Mouse (Mus musculus) CD8-positive naive resting alpha-beta T cell, adult 2 months (primary cell): ENCODE measurements around the gene Chn2.

Experiments
- DNase-seq, 2 experiments: peaks; one replicate each; pipeline ENCODE4 v3.0.0; 2022; ENCODE audit warnings: low read depth in 2 of 2, low spot score in 2 of 2

The Chn2 gene

DNA sequence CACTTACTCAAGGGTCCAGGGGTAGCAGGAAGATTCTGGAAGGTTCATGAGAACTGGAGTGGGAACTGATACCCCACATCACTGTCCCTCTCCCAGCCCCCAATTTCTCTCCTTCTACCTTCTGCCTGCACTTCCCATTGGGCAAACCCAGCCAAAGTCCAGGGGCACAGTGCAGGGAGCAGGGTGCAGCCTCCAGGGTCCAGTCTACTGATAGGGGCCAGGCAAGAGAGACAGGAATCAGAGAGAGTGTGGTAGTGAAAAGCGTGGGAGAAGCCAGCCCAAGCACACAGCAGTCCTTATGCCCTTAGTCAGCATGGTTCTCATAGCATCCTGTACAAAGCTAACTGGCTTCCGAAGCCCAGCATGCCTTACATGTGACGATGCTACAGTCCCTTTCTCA lies 187.7 kb downstream of the Chn2 start:
- DNase-seq: no peak

GRCm38 (mm10) chr6:54228421-54228820 lies 189.1 kb downstream of the Chn2 start:
- no peak for DNase-seq

DNA sequence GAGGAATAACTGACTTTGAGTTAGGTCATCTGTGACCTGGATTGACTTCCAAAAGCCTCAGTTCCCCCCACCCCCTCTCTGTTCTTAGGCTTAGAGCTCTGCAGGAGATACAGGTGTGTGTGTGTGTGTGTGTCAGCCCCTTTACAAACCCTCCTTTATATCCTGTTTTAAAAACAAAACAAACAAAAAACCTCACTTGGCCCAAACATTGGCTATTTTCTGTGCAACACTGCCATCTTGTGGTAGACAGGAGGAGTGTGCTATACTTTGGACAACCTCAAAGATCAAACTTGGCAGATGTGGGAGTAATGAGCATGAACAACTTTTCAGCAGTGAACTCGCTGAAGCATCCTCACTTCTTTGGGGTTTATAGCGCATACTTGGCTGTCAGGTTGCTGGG lies 189.5 kb downstream of the Chn2 start:
- DNase-seq: peak; percentile 18 to 34

- no peak for DNase-seq
Measured at GRCm38 (mm10) chr6:54231769-54232558, 192.6 kb downstream of the Chn2 start.

GRCm38 (mm10) chr6:54236441-54236840 lies 197.1 kb downstream of the Chn2 start:
- no peak for DNase-seq

DNA sequence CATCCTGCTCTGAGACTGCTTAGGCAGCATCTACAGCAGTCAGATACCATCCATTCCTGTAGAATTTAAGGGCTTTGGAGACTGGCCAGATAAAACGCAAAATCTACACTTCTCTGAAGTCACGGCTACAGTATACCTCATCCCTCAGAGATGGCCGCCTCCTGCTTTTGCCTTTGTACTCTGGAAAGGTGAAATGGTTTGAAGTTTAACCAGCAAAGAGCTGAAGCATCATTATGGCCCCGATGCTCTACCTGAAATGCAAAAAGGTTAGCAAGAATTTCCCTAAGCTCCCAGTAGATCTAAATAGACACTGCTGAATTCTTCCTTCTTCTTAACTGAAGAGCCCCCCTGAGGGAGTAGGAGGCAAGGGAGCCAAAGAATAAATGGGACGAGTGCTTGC lies 202.4 kb downstream of the Chn2 start:
- no peak for DNase-seq

DNA sequence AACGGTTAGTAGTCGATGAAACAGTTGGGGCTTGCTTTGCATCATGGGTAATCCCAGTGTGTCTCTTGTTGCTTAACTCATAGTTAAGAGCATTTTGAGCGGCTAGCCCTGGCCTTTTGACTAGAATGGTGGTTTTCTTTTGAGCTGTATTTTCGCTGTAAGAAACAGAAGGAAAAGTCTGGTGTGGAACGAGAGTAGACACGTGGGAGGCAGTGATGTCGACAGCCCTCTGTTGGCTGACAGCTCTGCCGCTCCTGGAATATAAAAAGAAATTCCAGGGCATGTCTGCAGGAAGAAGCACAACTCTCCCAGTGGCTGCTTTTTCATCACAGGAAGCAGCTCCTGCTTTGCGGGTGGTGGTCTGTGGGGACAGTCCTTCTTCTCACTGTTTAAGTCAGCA lies 202.9 kb downstream of the Chn2 start:
- no peak for DNase-seq

DNA sequence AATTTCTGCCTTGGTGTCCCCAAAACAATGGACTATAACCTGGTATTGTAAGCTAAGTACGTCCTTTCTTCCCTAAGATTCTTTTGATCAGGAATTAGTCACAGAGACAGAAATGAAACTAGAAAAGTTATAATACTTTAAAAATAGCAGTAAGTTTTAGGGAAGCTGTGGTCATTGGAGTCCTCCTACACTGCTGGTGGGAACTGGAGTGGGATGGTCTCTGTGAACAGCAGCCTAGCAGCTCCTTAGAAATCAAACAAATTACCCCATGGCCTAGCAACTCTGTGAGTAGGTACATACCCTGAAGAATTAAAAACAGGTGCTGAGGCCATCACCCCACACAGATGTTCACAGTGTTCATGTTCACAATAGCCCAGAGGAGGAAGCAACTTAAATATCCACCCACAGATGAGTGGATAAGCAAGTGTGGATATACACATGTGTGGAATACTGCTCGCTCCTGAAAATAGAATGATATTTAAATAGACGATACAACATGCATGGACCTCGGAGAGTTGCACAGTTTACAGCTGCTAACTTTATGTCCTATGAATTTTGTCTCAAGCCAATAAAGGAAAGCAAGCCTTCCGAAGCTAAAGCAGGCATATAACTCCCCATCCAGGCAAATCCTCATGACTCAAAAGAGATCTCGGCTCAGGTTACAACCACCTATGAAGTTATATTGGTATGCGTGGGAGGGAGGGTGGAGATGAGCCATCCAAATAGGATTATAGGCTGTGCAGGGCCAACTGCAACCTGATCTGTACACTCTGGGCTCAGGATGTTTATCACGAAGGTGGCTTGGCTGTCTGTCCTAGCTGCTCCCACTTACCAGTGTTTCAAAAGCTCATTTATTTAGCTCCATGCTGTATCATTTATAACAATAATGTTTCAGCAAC lies 209.2 kb downstream of the Chn2 start:
- DNase-seq: no peak

GRCm38 (mm10) chr6:54251401-54252191 lies 212.2 kb downstream of the Chn2 start:
- DNase-seq: no peak

DNA sequence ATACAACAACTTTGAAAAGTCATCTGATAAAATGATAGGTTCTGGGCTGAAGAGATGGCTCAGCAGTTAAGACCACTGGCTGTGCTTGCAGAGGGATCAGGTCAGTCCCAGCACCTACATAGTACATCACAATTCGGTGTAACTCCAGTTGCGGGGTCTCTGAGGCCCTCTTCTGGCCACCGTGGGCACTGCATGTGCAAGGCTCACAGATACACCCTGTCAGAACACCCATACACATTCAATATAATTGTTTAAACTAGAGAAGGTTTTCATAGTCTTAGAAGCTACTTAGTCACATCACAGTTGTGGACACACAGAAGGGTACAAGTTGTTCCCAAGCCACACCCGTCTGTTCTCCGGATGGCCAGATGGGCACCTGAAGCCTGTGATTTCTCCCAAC lies 213.9 kb downstream of the Chn2 start:
- peak in 1 of 2 experiments; percentile 3 for DNase-seq

DNA sequence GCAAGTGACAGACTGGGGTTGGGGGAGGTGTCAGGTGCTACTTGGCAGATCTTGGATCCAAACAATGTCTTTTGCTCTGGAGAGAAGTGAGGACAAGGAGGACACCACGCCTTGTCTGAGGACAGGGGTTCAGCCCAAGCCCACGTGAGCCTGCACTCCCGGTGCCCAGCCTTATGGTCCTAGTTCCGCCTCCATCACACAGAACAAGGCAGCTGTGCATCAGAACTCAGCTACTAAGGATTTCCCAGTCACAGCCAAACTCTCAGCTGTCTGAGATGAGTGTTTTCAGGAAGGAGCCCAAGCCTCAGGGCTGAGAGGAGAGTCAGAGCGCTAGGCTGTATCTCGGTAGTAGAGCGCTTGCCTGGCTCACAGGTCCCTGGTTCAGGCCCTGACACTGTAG lies 214.5 kb downstream of the Chn2 start:
- no peak for DNase-seq

GRCm38 (mm10) chr6:54254759-54255158 lies 215.4 kb downstream of the Chn2 start:
- DNase-seq: no peak

DNA sequence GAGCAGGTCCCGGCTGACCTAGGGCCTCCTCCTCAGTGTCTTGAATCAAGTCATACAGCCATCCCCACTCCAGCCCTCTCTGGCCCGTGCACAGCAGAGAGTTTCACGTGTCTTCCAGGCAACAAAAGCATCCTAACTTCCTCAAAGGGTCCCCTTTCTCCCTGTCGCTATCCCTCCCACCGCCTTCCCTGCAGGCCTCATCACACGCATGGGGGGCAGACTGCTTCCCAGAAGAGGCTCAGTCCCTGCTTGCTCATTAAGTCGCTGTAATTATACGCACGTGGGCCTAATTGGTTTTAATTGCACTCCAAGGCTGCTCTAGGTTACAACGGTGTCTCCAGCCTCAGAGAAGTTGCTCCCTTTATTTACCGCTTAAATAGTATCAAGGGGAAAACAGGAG lies 216.0 kb downstream of the Chn2 start:
- no peak for DNase-seq

- no peak for DNase-seq
Measured at GRCm38 (mm10) chr6:54256397-54256796, 217.0 kb downstream of the Chn2 start.

GRCm38 (mm10) chr6:54257552-54257951 lies 218.2 kb downstream of the Chn2 start:
- DNase-seq: no peak

- DNase-seq: no peak
Measured at GRCm38 (mm10) chr6:54258462-54258861, 219.1 kb downstream of the Chn2 start.

- no peak for DNase-seq
Measured at GRCm38 (mm10) chr6:54262732-54263131, 223.4 kb downstream of the Chn2 start.

- DNase-seq: no peak
Measured at GRCm38 (mm10) chr6:54263890-54264289, 224.5 kb downstream of the Chn2 start.

- DNase-seq: no peak
Measured at GRCm38 (mm10) chr6:54264537-54264936, 225.2 kb downstream of the Chn2 start.

GRCm38 (mm10) chr6:54265384-54265783 lies 226.0 kb downstream of the Chn2 start:
- no peak for DNase-seq

- DNase-seq: no peak
Measured at GRCm38 (mm10) chr6:54272556-54273378, 233.4 kb downstream of the Chn2 start.
